Mouse (Mus musculus): ENCODE measurements at regions not wholly inside any gene's neighbourhood (a gene's known extent, or its start where the extent isn't known, plus 50 kb on each side); places are given as distances from the start of the nearest gene placed in this dataset.

DNA sequence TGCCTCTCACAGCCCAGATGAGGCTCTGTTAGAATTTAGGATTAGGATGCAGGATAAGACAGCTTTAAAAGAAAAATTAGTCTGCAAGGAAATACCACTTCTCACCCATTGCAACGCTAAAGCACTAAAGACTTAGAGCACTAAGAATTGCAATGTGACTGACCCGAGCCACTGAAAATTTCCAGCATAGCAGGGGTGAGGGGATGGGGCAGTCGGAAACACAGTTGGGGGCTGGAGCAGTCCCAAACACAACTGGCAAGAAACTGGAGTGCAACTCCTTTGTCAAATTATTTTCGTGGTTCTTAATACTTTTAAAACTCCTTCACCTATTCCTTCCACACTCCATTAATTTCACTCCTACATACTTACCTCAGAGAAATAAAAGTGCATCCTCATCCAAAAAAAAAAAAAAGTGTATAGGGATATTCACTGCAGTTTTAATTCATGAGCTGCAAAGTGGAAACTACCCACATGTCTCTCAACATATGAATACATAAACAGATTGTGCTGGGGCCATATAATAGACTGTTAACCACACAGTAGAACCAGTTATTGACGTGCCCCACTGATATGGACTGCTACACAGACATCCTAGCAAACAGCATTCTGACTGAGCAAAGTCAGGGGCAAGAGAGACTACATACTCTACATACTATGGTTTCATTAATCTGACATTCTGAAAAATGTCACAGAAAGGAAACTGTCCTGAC, 210.3 kb upstream of the Btbd3 start:
- 52% methylated on average over 5 of the region's 5 CpGs for WGBS
- no peak for ATAC-seq (ENCODE audit: low FRiP score)
- Histone ChIP-seq H3K4me2 (no peak overlapping the region), H3K36me3 (replicated peaks) (no peaks in the 10 kb centered on the region), H3K4me1 (peaks cover 7% of the 10 kb centered on the region), H3K9me3 (no peaks in the 10 kb centered on the region), H3K27ac (no peak overlapping the region), H3K9ac (no peak overlapping the region), H3K4me3 (replicated peaks) (no peak overlapping the region), H3K27me3 (no peaks in the 10 kb centered on the region)

GRCm38 (mm10) chr2:138040706-138041105, 215.7 kb upstream of the Btbd3 start:
- Histone ChIP-seq H3K27ac (no peak overlapping the region), H3K4me3 (replicated peaks) (no peak overlapping the region), H3K4me2 (no peak overlapping the region), H3K36me3 (replicated peaks) (no peaks in the 10 kb centered on the region), H3K4me1 (peaks cover under 1% of the 10 kb centered on the region; the same call in 1 of the 2 replicates), H3K9ac (no peak overlapping the region), H3K27me3 (no peaks in the 10 kb centered on the region), H3K9me3 (no peaks in the 10 kb centered on the region)
- no peak for ATAC-seq (ENCODE audit: low FRiP score)
- WGBS, result 91% methylated on average over 6 of the region's 6 CpGs

- no peaks in the 10 kb centered on the region for H3K9me3 ChIP-seq
- no peak for ATAC-seq (ENCODE audit: low FRiP score)
- H3K27me3 ChIP-seq, result no peaks in the 10 kb centered on the region
- WGBS, result 88% methylated on average over 5 of the region's 5 CpGs
- H3K4me2 ChIP-seq, result no peak overlapping the region
- no peak overlapping the region for H3K9ac ChIP-seq
- no peaks in the 10 kb centered on the region for H3K4me1 ChIP-seq
- H3K36me3 ChIP-seq (replicated peaks), result no peaks in the 10 kb centered on the region
- no peak overlapping the region for H3K4me3 ChIP-seq (replicated peaks)
- H3K27ac ChIP-seq, result no peak overlapping the region
These were observed 216.1 kb upstream of the Btbd3 start for GRCm38 (mm10) chr2:138040302-138040701.

DNA sequence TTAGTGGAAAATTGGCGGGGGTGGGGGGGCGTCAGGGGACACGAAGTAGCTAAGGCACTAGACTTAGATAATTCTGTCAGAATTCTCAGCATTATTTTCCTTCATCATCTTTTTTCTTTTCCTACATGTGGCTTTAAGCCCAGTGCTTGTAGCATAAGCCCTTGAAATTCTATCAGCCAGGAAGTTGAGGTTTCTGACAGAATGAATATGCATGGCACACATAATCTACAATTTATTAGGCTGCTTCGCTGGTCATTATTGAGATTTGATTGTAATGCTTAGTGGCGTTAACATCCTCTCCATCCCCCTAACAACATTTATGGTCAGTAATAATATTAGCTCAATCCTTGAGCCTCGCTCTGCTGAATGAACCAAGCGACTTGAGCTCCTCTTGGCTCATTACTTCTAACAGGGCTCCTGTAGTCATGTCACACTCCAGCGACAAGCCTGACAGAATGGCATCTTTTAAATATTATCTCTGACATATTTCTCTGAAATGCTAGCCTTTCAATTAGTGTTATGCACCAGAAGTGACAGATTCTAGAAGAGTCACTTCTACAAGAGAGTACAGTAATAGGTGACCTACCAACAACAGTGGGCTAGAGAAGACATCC, 222.1 kb upstream of the Btbd3 start:
- H3K4me2 ChIP-seq, result no peak overlapping the region
- ATAC-seq (ENCODE audit: low FRiP score), result no peak
- no peaks in the 10 kb centered on the region for H3K4me1 ChIP-seq
- H3K36me3 ChIP-seq (replicated peaks), result no peaks in the 10 kb centered on the region
- H3K27me3 ChIP-seq, result no peaks in the 10 kb centered on the region
- no peak overlapping the region for H3K4me3 ChIP-seq (replicated peaks)
- no peaks in the 10 kb centered on the region for H3K9me3 ChIP-seq
- H3K27ac ChIP-seq, result no peak overlapping the region
- WGBS, result 92% methylated on average over 8 of the region's 8 CpGs
- no peak overlapping the region for H3K9ac ChIP-seq

DNA sequence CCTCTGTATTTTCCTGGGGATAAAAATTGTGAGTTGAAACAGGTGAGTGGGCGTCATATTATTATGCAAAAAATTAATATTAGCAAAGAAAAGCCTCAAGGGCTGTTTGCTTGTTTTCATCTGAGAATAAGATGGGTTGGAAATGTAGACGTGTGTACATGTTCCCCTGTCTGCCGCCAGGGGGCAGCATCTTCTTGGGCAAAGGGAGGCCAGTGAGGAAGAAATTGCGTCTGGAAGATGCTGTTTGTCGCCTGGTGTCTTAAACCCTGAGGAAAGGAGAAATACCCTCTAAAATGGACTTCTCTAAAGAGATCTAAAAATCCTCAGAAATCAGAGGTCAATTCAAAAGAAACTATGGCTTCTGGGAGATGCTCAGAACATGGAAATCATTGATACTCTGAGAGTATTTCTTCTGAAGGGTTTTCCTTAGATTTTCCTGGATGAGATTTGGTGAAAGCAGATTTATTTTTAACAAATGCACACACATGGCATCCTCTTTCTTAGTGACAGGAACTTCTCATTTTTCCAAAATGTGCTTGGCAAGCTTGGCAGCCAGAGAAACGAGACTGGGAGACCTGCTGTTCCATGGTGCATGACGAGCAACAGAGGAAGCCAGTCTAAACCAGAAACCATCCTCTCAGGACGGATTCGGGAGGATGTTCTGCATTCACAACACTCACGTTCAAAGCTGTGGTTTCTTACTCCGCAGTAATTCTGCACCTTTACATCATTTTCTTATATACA, 222.8 kb upstream of the Btbd3 start:
- H3K36me3 ChIP-seq (replicated peaks), result no peaks in the 10 kb centered on the region
- H3K9me3 ChIP-seq, result no peaks in the 10 kb centered on the region
- no peak overlapping the region for H3K4me3 ChIP-seq (replicated peaks)
- H3K4me2 ChIP-seq, result no peak overlapping the region
- no peaks in the 10 kb centered on the region for H3K4me1 ChIP-seq
- WGBS, result 45% methylated on average over 11 of the region's 11 CpGs
- H3K27me3 ChIP-seq, result no peaks in the 10 kb centered on the region
- no peak overlapping the region for H3K27ac ChIP-seq
- H3K9ac ChIP-seq, result no peak overlapping the region
- ATAC-seq (ENCODE audit: low FRiP score), result peak; percentile 85

DNA sequence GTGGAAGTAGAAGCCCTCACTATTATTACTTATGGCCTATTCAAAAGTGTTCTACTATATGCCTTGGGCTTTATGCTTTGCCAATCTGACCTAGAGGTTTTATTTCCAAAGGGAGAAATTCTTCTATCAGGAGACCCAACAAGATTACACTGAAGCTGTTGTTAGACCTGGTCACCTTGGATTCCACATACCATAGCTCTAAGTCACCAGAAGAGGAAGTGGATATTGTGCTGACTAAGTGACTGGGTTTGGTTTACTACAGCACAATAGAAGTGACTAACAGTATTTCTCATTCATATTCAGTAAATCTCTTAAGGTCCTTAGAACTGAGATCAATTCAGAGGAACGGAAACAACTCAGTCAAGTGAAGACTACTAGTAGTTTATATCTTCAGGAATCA, 229.0 kb upstream of the Btbd3 start:
- no peak for ATAC-seq (ENCODE audit: low FRiP score)
- Histone ChIP-seq H3K27ac (no peak overlapping the region), H3K4me2 (no peak overlapping the region), H3K9me3 (no peaks in the 10 kb centered on the region), H3K36me3 (replicated peaks) (no peaks in the 10 kb centered on the region), H3K27me3 (no peaks in the 10 kb centered on the region), H3K9ac (no peak overlapping the region), H3K4me1 (no peaks in the 10 kb centered on the region), H3K4me3 (replicated peaks) (no peak overlapping the region)
- 91% methylated on average over 1 of the region's 1 CpGs for WGBS

GRCm38 (mm10) chr2:138023558-138023957, 232.8 kb upstream of the Btbd3 start:
- no peaks in the 10 kb centered on the region for H3K36me3 ChIP-seq (replicated peaks)
- no peak for ATAC-seq (ENCODE audit: low FRiP score)
- H3K4me1 ChIP-seq, result no peaks in the 10 kb centered on the region
- 82% methylated on average over 2 of the region's 2 CpGs for WGBS
- no peak overlapping the region for H3K4me2 ChIP-seq
- H3K27me3 ChIP-seq, result no peaks in the 10 kb centered on the region
- no peaks in the 10 kb centered on the region for H3K9me3 ChIP-seq
- no peak overlapping the region for H3K9ac ChIP-seq
- H3K4me3 ChIP-seq (replicated peaks), result no peak overlapping the region
- no peak overlapping the region for H3K27ac ChIP-seq

DNA sequence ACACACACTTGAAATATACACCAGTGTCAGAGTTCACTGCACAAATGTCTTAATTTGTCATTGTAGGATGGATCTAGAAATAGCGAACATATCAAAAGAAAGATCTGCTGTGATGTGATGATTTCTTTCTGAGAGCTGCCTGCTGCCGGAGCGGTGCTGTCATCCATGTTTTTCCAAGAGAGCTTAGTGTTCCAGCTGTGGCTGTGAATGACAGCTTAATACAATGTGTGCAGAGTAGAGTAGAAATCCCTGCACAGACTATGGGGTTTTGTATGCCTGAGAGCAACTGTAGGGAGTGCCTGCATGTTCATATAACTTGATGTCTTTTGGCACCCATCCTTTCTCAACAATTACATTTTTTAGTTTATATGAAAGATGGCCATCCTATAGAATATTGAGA, 274.6 kb upstream of the Btbd3 start:
- Histone ChIP-seq H3K27ac (no peak overlapping the region), H3K4me1 (peaks cover 4% of the 10 kb centered on the region; the same call in 1 of the 2 replicates), H3K36me3 (replicated peaks) (no peaks in the 10 kb centered on the region), H3K4me3 (replicated peaks) (no peak overlapping the region), H3K9ac (no peak overlapping the region), H3K27me3 (no peaks in the 10 kb centered on the region), H3K4me2 (no peak overlapping the region), H3K9me3 (no peaks in the 10 kb centered on the region)
- 38% methylated on average over 3 of the region's 3 CpGs for WGBS
- ATAC-seq (ENCODE audit: low FRiP score), result 0 out of 2 replicates have a peak, but pooled peaks have one; percentile 49

DNA sequence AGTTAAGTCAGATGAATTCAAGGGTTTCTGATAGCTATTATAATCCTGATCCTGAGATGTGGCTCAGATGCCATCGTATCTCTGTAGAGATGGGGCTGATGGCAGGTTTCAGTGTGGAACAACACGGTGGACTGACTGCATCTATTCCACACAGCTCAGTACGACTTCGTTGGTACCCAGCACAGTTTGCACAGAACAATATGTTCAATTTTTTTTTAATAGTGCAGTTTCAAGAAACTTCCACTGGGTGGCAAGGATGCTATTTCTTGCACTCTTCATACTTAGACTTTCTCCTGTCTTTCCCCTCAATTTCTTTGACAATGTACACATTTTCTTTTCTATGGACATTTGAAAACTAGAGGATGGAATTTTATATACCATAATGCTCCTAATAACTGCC, 278.6 kb upstream of the Btbd3 start:
- Histone ChIP-seq H3K4me3 (replicated peaks) (no peak overlapping the region), H3K4me2 (no peak overlapping the region), H3K27ac (no peak overlapping the region), H3K36me3 (replicated peaks) (no peaks in the 10 kb centered on the region), H3K27me3 (no peaks in the 10 kb centered on the region), H3K4me1 (peaks cover 4% of the 10 kb centered on the region), H3K9ac (no peak overlapping the region), H3K9me3 (no peaks in the 10 kb centered on the region)
- peak; percentile 70 for ATAC-seq (ENCODE audit: low FRiP score)
- 51% methylated on average over 4 of the region's 4 CpGs for WGBS

GRCm38 (mm10) chr2:137974651-137975050, 281.7 kb upstream of the Btbd3 start:
- no peak for ATAC-seq (ENCODE audit: low FRiP score)
- no peak overlapping the region for H3K9ac ChIP-seq
- no peak overlapping the region for H3K4me2 ChIP-seq
- H3K27ac ChIP-seq, result no peak overlapping the region
- H3K9me3 ChIP-seq, result no peaks in the 10 kb centered on the region
- no peaks in the 10 kb centered on the region for H3K27me3 ChIP-seq
- 76% methylated on average over 3 of the region's 3 CpGs for WGBS
- no peaks in the 10 kb centered on the region; the same call in 1 of the 2 replicates for H3K4me1 ChIP-seq
- no peaks in the 10 kb centered on the region for H3K36me3 ChIP-seq (replicated peaks)
- no peak overlapping the region for H3K4me3 ChIP-seq (replicated peaks)

DNA sequence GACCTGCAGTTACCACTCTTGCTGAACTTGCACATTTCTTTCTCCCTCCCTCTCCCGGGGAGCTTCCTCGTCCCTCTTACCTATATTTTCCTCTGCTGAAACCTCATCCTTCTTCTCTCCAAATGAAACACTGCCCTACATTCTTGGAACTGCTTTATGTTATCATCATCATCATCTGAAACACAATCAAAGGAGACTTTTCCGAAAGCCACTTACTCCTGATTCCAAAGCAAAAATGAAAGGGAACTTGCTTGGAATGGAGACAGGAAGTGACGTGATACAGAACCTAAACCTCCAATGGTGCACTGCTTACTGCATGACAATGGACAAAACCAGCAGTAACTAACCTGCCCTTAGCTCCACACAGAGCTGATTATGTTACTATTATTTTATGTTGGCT, 287.2 kb upstream of the Btbd3 start:
- H3K27ac ChIP-seq, result no peak overlapping the region
- H3K9me3 ChIP-seq, result no peaks in the 10 kb centered on the region
- H3K4me2 ChIP-seq, result no peak overlapping the region
- H3K36me3 ChIP-seq (replicated peaks), result no peaks in the 10 kb centered on the region
- 83% methylated on average over 4 of the region's 4 CpGs for WGBS
- H3K4me1 ChIP-seq, result no peaks in the 10 kb centered on the region
- no peak overlapping the region for H3K9ac ChIP-seq
- H3K4me3 ChIP-seq (replicated peaks), result no peak overlapping the region
- H3K27me3 ChIP-seq, result no peaks in the 10 kb centered on the region
- no peak for ATAC-seq (ENCODE audit: low FRiP score)

- H3K27ac ChIP-seq, result no peak overlapping the region
- H3K4me2 ChIP-seq, result no peak overlapping the region
- no peaks in the 10 kb centered on the region for H3K27me3 ChIP-seq
- no peaks in the 10 kb centered on the region for H3K36me3 ChIP-seq (replicated peaks)
- ATAC-seq (ENCODE audit: low FRiP score), result no peak
- WGBS, result 35% methylated on average over 10 of the region's 10 CpGs
- no peaks in the 10 kb centered on the region for H3K9me3 ChIP-seq
- no peak overlapping the region for H3K9ac ChIP-seq
- no peak overlapping the region for H3K4me3 ChIP-seq (replicated peaks)
- no peaks in the 10 kb centered on the region for H3K4me1 ChIP-seq
These were observed 289.8 kb upstream of the Btbd3 start for GRCm38 (mm10) chr2:137966460-137967076.

All from forebrain, embryonic 12.5 days (tissue).